Mouse (Mus musculus): ENCODE measurements around the gene Cpa4.

GRCm38 (mm10) chr6:30556080-30556479, 12.1 kb upstream of the Cpa4 start:
- TF ChIP-seq CTCF (IDR thresholded peaks at IDR 0.05; ENCODE audit: low read depth), result no peak
- no peak for TF ChIP-seq EP300 (IDR thresholded peaks at IDR 0.05; ENCODE audit: low read depth)
